Mouse (Mus musculus): Measurements from ENCODE around the gene Apoa2.

The Apoa2 gene

DNA sequence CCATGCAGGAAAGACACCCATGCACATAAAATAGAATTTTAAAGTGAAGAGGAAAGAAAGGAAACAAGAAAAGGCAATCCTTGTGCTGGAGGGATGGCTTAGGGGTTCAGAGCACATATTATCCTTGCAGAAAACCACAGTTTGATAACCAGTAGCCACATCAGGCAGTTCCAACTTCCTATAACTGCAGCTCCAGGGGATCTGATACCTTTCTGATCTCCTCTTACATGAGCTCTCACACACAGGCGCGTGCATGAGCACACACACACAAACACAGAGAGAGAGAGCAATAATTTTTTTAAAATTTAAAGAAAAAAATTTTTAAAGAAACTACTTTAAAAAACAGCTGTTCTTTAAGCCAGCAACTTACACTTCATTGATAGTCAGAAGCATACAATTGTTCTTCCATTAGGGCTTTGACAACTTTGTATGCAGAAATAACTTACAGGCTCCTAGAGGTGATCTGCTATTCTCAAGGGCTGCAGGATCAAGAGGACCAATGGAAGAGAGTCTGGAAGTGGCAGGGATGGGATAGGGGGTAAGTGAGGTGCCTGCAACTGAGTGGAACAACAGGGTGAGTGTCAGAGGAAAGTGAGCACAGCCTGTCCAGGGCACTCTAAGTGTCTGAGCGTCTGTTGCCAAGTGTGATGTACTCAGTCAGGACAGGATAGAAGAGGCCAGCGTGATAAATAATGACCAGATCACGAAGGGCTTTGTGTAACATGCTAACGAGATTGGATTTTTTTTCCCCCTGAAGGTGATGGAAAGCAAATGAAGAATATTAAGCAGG, 19.0 kb upstream of the Apoa2 start:
- DNase-seq (ENCODE audit: low read depth) = no peak

DNA sequence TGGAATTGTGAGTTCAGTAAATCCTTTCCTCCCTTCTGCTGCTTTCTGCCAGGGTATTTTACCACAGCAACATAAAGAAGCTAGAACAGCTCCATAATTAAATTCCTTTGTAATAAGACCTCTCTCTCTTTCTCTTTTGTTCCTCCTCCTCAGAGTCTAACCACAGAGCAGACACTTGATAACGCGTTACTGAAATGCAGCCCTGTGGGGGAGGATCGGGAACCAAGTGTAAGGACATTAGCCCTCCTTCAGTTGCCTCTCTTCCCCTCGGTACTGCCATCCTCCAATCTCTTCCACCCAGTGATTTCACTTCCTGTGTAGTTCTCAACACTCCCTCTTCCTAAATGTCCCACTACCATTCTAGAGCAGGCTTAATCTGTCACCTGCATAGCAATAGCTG, 15.4 kb upstream of the Apoa2 start:
- DNase-seq (ENCODE audit: low read depth) = no peak

GRCm38 (mm10) chr1:171212854-171213253, 12.0 kb upstream of the Apoa2 start:
- DNase-seq (ENCODE audit: low read depth) = no peak

DNA sequence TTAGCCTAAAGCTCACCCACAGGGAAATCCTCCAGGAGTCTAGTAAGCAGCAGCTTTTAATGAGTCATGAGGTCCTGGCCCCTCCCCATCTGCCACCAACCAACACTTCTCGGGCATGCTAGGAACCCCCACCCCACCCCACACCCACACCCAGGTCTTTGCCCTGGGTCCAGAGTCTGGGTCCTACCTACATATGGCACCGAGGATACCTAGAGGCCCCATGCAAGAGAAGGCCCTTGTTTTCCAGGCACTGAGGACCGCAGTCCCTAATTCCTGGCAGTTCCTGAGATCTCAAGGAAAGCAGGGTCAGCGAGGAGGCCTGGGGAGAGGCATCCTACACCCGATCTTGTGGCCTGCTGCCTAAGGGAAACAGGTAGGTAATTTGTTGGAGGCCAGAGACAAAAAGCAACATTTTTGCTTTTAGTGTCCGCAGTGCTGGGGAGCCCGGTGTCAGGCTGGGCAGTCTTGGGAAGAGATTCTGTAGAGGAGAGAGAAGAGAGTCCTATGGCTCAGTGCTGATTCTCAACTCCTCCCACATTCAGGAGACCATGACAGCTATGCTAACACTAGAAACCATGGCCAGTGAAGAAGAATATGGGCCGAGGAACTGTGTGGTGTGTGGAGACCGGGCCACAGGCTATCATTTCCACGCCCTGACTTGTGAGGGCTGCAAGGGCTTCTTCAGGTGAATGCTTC, 10.9 kb upstream of the Apoa2 start, which contains the start of gene Nr1i3:
Gene Nr1i3 (plus strand): TSS at position 170 of the 696 bp plus-strand sequence.
- DNase-seq (ENCODE audit: low read depth) = no peak

DNA sequence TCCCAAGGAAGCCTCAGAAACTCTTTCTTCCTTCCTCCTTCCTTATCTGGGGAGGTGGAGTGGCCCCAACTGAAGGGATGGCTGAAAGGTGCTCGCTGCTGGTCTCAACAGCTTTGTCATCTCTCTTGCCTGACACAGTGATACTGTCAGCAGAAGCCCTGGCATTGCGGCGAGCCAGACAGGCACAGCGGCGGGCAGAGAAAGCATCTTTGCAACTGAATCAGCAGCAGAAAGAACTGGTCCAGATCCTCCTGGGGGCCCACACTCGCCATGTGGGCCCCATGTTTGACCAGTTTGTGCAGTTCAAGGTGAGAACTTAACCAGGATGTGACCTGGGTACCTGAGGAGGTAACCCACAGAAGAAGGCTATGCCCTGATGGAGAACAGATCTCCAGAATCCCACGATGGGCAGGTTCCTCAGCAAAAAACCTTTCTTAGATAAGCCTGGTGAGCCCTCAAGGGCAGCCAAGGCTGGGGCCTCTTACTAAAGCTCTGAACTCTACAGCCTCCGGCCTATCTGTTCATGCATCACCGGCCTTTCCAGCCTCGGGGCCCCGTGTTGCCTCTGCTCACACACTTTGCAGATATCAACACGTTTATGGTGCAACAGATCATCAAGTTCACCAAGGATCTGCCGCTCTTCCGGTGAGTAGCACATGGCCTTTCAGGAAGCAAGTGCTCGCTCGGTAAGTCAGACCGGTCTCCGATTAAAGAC, 8.5 kb upstream of the Apoa2 start:
- no peak for DNase-seq (ENCODE audit: low read depth)

DNA sequence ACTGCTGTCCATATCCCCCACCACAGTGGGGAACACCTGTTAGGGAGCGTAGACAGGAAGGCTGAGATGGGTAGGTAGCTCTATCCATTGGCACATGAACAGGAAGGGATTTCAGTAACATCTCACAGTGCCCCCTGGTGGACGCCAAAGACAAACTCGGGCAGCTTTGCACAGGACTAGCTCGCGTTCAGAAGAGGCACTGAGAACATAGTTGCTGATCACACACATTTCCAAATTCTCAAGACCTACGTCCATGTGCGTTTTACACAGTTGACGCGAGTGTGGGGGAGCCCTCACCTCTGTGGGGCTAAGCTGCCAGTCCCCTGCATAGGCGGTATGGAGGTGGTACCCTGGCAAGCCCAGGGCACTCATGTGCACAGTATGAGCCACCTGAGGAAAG, 4.0 kb upstream of the Apoa2 start:
- peak; percentile 86 for DNase-seq (ENCODE audit: low read depth)

DNA sequence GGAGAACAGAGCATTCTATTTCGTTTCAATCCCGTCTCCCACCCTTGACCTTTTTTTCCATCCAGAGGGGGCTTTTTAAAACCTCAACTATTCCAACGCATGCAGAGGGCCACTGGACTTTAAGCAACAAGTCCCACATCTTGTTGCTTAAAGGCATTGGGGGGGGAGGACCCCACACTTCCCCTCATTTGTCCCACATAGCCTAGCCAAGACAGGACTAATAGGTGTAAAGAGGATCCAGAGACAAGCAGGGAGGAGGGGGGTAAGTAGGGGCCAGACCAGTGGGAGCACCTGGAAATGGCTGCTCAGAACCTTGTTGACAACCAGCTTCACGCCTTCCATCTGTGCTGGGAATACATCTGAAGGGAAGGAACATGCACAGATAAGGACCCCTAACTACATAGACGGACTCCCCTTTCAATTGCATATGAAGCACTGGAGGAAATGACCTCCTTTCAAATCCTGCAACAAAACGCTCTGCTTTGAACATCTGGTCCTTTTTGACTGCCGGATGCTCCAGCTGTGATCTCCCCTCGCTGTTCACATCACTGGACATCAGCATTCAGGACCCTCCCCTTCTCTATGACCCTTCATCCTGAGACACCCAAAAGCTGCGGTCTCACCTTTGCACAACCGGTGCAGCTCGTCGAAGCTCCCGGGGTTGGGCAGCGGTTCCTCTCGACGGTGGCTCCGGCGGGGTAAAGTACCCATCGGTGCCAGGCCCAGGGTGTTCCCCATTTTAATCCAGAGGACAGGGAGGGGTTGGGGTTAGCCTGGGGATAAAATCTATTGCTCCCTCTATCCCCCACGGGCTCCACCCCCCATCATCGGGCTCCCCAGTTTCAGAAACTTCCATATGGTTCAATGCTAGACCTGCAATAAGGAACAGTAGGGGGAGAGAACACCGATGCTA, 3.3 kb upstream of the Apoa2 start:
- no peak for DNase-seq (ENCODE audit: low read depth)

DNA sequence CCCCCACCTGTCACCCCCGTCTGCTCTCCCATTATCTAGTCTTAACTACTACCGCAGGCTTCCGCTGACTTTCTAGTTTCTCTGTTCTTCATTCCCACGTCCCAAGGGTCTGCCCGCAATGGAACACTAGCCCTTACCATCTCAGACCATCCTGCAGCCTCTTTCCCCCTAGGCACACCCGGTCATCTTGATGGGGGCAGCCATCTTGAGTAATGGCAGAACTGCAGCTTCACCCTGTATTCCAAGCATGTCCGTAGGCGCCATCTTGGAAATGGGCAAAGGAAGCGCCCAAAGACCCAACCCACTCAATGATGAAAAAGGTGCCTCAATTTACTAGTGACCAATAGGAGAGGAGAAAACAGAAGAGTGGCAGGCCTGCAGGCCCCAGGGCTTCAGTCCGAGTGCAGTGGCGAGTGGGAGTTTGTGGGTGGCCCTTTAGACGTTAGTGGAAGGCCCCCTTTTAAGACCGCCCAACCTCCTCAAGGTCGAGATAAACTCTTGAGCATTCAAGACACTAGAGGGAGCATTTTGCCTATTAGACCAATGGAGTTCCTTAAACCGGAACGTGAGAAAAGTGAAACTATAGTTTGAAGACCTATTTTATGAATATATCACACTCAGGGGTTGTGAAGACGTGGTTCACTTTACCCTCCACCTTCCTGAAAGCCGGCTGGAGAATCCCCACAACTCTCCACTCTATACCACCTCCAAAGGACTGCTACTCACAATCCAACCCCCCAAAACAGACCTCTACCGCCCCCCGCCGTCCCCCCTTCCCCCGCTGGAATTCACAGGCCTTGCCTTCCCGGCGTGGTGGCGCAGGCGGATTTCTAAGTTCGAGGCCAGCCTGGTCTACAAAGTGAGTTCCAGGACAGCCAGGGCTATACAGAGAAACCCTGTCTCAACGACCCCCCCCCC, 2.4 kb upstream of the Apoa2 start, which contains the start of gene Tomm40l:
Gene Tomm40l (minus strand): TSS at position 277 of the 918 bp plus-strand sequence.
- peak; percentile 96 for DNase-seq (ENCODE audit: low read depth)

DNA sequence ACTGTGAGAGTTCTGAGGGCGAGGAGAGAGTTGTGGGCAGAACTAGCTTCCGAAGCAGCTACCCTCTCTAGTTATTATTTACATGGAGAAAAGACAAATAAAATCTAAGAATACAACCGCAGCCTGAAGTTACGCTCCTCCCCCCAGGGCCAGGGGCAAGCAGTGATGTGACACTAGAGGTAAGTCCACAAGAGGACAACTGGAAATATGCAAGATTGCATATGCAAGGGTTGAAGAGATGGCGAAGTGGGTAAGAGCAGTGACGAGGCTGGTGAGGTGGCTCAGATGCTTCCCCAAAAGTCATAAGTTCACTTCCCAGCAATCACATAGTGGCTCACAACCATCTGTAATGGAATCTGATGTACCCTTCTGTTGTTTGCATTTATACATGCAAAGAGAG, 1.7 kb upstream of the Apoa2 start:
- DNase-seq (ENCODE audit: low read depth) = no peak

- DNase-seq (ENCODE audit: low read depth) = no peak
These were observed 1.1 kb upstream of the Apoa2 start for GRCm38 (mm10) chr1:171223796-171224195.

GRCm38 (mm10) chr1:171226780-171227179, 1.9 kb downstream of the Apoa2 start:
- DNase-seq (ENCODE audit: low read depth) = no peak

DNA sequence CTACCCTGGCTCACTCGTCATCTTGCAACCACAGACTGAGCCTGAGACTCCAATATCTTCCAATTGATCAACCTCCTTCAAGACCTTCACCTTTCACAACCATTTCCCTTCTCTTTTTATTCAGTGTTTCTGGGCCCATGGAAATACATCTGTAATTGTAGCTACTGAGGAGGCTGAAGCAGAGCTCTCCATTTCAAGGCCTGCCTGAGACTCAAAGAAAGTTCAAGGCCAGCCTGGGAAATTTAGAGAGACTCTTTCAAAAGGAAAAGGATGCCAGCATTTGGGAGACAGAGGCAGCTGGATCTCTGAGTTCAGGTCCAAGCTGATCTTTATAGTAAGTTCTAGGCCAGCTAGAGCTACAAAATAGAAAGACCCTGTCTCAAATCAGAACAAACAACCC, 3.0 kb downstream of the Apoa2 start:
- no peak for DNase-seq (ENCODE audit: low read depth)

DNA sequence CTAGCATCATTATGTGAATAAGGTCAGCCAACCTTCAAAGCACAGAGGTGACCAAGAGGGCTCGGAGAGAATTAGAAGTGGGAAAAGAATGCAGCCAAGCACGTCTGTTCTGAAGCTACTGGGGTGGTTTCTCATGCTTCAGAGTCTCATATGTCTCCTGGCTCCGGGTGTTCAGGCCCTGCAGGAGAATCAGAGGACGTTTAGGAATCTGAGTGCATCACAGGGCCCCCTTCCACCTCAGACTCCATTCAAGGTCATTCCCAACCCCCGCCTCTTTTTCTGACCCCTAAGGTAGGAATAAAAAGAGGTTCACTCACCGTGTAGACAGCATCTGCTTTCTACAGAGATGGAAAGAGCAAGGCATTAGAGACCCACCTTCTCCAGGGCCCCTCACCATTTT, 4.9 kb downstream of the Apoa2 start:
- DNase-seq (ENCODE audit: low read depth) = no peak

DNA sequence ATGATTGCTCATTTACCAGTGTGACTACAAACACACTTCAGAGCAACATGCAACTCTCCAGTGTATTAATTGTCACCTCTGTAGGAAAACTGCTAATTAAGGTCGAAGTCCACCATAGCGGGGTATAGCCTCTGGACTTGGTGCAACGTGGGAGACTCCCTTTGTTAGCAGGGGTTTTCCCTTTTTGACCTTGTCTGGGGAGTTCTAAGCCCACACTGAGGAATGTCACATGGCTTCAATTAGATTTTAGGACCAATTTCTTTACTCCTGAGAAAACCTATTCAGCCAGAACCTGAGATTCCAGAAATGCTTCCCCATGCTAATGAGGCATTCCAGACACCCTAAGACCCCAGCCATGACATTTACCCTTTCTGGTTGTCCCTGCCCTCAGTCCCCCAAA, 5.4 kb downstream of the Apoa2 start:
- no peak for DNase-seq (ENCODE audit: low read depth)

DNA sequence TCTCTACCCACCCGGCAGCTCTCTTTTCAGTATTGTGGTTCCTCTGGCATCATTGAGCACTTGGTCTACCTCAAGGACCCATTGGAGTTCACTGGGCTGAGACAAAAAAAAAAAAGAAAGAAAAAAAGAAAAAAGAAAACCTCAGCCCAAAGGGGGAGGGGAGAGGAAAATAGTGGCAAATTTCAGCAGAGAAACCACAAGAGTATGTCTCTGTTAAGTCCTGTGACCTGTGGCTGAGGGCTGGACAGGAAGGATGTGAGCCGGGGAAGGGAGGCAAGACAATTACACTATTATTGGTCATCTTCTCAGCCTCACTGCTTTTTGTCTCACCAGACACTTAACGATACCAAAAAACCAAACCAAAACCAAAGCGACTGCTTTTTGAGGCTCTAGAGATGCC, 7.0 kb downstream of the Apoa2 start:
- no peak for DNase-seq (ENCODE audit: low read depth)

DNA sequence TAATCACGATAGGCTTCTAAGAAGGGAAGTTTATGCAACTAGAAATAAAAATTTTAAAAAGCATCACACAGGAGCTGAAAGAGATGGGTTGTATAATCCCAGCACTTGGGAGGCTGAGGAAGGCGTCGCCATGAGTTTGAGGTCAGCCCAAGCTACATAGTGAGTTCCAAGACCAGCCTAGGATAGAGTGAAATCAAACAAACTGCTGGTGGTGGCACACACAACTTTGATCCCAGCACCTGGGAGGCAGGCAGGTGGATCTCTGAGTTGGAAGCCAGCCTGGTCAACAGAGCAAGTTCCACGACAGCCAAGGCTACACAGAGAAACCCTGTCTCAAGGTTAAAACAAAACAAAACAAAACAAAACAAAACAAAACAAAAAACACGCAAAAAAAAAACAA, 7.5 kb downstream of the Apoa2 start:
- no peak for DNase-seq (ENCODE audit: low read depth)

GRCm38 (mm10) chr1:171232800-171233730, 8.2 kb downstream of the Apoa2 start:
- DNase-seq (ENCODE audit: low read depth) = no peak

- DNase-seq (ENCODE audit: low read depth) = no peak
These were observed 9.3 kb downstream of the Apoa2 start, which contains the start of gene Fcer1g for GRCm38 (mm10) chr1:171234126-171234525. Gene Fcer1g (minus strand): TSS chr1:171234365.

DNA sequence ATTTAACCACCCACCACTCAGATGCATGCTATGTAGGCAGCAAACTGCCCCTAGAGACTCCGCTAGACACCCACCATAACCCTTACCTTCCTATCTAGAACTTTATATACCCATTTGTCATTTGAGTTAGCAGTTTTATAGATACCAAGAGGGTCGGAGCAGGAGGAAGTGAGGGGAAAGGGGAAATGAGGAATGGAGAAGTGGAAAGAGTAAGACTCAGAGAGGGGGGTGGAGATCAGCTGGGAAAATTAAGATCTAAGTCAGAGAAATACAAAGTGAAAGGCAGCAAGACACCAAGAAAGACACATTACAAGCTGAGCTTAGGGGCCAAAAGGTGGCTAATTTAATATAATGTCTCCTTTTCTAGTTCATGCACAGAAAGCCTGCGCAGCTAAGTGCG, 9.7 kb downstream of the Apoa2 start:
- DNase-seq (ENCODE audit: low read depth) = no peak

Data from c-Kit-positive CD71-negative TER-119-negative erythroid progenitor cells, embryonic 14.5 days (primary cell).